Mouse (Mus musculus) brain, embryonic 14.5 days (tissue): ENCODE data around the gene Pim2. TPM values are rescaled to one million over a fixed set of nuclear protein-coding genes. Genes with fewer than 3 reads are reported as not detected.
"Not testable (repeated sequence)": the region's sequence is repeated elsewhere in the genome, so short reads cannot be mapped to it uniquely, and the experiment has no call there.

Experiments used
- DNase-seq: peaks from one replicate; pipeline ENCODE4 v3.0.0-alpha.2; 2011; ENCODE audit warnings: low read depth
- CTCF ChIP-seq: fragments of 200-500 bp; IDR thresholded peaks from 2 replicates; pipeline ENCODE4 v1.5.1; 2012; ENCODE audit warnings: inconsistent platforms, mild to moderate bottlenecking, moderate library complexity, borderline replicate concordance; ENCODE audit not compliant: insufficient read depth, insufficient read length; ENCODE audit errors: extremely low read depth
- POLR2A ChIP-seq: fragments of 200-500 bp; IDR thresholded peaks from 2 replicates; pipeline ENCODE4 v1.6.1; 2012; ENCODE audit warnings: mild to moderate bottlenecking, inconsistent platforms, borderline replicate concordance; ENCODE audit not compliant: poor library complexity, insufficient read depth, insufficient read length, severe bottlenecking; ENCODE audit errors: extremely low read depth
- polyA plus RNA-seq: library from polyadenylated mRNA; depleted of rRNA; stranded (reverse); fragments of >200 nt; gene quantifications from 2 replicates; pipeline ENCODE4 v1.2.3, GENCODE M21; 2012; rRNA removed

Gene Pim2
- polyA plus RNA-seq, 1 experiment: 23.3 TPM

DNA sequence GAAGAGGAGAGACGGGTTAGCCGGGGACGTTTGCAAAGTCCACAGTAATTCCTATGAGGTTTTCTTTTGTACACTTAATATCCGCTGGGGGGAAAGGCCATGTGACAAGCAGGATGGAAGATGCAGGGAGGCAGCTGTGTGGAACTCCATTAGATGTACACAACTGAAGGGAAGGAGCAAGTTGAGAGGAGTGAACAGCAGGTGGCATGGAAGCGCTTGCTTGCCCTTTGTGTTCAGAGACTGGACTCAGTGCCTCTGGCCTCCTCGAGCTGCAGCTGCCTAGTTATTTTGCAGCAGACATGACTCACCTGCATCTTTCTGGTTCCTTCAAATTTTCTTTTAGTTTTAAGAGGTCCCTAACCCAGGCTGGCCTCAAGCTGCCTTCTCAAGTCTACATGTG is 32.4 kb downstream of the Pim2 start:
- DNase-seq: peak; percentile 39
- TF ChIP-seq POLR2A (no peak), CTCF (no peak)

DNA sequence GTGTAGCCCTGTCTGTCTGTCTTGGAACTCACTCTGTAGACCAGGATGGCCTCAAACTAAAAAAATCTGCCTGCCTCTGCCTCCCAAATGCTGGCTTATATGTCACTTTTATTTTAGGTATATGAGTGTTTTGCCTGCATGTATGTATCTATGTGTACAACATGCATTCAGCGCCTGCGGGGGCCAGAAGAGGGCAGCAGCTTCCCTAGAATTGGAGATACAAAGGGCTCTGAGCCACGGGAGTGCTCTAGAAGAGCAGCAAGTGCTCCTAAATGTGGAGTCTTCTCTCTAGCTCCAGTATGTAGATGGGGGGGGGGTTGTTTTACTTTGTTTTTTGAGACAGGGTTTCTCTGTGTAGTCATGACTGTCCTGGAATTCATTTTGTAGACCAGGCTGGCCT is 37.6 kb downstream of the Pim2 start:
- DNase-seq: peak; percentile 31
- peak; percentile 11; the same call in 1 of the 2 replicates for TF ChIP-seq CTCF

DNA sequence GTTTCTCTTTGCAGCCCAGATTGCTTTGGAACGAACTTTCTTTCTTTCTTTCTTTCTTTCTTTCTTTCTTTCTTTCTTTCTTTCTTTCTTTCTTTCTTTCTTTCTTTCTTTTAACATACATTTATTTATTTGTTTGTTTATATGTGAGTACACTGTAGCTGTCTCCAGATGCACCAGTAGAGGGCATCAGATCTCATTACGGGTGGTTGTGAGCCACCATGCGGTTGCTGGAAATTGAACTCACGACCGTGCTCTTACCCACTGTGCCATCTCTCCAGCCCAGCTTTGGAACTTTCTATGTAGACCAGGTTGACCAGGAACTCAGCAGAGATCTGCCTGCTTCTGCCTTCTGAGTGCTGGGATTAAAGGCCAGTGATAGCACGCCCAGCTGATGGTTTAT is 39.9 kb downstream of the Pim2 start:
- DNase-seq: not testable (repeated sequence)

DNA sequence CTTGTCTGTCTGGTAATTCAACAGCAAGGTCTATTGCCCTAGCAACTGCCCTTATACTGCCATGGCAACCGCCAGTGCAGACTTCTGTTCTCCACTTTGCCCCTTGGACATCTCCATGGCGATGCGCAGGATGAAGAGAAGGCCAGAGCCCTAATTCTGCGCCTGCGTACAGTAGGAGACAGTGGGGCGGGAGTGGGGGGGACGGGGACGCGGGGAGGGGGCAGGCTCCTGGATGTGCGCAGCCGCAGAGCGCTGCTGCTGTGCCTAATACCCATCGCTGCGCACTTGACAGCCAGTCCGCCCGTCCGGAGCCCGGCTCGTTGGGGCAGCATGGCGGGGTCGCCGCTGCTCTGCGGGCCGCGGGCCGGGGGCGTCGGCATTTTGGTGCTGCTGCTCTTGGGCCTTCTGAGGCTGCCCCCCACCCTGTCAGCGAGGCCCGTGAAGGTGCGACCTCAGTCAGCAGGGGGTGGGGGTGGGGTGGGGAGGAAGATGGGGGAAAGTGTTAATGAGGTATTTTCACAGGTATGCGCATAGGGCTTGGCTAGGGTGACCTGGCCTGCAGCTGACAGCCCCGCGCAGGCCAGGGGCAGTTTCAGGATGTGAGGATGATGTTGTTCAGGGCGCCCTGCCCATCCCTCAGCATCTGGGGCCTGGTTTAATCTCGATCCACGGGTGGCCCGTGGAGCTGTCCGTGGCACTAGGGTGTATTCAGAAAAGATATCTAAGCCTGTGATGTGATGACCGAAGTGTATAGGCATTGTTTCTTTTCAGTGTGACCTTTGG is 41.7 kb downstream of the Pim2 start, which contains the start of gene Pcsk1n:
Pcsk1n (plus strand) TSS at position 222 of the 783 bp plus-strand sequence.
- DNase-seq: peak; percentile 91
- TF ChIP-seq CTCF (no peak), POLR2A (peak; percentile 71; the same call in 1 of the 2 replicates)

DNA sequence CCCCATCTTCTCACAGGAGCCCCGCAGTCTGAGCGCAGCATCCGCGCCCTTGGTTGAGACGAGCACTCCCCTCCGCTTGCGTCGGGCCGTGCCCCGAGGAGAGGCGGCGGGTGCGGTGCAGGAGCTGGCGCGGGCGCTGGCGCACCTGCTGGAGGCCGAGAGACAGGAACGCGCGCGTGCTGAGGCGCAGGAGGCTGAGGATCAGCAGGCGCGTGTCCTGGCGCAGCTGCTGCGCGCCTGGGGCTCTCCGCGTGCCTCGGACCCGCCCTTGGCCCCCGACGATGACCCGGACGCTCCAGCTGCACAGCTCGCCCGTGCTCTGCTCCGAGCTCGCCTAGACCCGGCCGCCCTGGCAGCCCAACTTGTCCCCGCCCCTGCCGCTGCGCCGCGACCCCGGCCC is 44.0 kb downstream of the Pim2 start:
- DNase-seq: peak; percentile 39
- TF ChIP-seq POLR2A: no peak
- no peak for TF ChIP-seq CTCF

DNA sequence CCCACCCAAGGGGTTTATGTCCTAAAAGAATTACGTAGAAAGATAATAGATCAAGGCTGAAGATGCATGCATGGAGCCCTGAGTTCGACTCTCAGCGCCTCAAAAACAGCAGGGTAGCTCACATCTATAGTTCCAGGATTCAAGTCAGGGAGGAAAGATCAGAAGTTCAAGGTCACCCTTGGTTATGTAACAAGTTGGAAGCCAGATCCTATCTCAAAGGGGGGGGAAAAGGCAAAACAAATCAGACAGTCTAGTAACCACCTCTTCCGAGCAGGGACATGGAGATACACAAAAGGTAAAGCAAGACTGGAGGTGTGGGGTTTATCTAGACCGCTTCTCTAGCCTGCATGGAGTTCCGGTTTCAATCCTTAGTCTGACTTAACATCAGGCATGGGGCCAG is 48.2 kb downstream of the Pim2 start:
- no peak for TF ChIP-seq CTCF
- TF ChIP-seq POLR2A: no peak
- DNase-seq: no peak

DNA sequence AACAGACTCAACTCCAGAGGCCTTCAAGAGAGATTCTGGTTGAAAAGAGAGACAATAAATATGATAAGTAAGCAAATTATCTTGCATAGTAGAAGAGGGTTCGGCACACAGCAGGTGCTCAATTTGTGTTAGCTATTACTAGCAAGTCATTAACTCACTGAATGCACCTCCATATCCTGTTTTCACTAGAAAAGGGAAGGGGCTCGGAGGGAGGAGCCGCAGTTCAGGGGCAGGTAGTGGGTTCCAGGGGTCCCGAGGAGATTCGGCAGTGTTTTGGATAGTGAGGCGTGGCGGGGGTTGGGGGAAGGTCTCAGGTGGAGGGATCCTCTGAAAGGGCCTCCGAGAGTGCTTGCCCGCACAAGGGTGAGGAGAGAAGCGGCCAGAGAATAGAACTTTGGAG is 49.1 kb downstream of the Pim2 start:
- TF ChIP-seq CTCF (no peak), POLR2A (no peak)

DNA sequence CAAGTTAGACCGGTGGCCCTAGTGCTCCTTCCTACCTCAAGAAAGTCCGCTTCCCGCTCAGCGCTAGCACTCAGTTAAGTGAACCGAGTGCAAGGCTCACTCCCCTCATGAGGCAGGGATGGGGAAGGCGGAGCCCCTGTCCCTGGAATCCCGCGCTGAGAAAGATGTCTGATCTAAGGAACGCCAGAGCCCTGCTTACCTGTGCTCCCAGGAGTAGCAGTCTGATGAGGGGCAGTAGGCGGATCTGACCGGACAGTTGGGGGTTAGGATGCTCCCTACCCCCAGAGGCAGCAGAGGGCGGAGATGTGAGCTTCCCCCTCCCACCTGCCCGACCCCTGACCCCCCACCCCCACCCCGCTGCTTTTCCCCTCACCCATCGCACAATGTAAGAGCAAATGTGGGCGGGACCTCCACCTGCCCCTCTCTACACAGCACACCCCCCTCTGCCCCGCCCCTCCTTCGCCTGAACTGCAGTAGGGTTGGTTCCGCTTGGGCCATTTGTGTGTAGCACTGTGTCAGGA is 50.3 kb downstream of the Pim2 start, which contains the start of gene Eras:
Eras (minus strand) TSS at position 338 of the 521 bp plus-strand sequence.
- DNase-seq: no peak
- TF ChIP-seq POLR2A: no peak
- no peak for TF ChIP-seq CTCF

More for the DNA sequence above, 49.1 kb downstream of the Pim2 start:
- DNase-seq: no peak

Other genes with a start within 250 kb of the Pim2 start
- 160 and 180 TPM in 2 replicates for gene Syp, start 239.8 kb upstream of the Pim2 start, polyA plus RNA-seq
- gene Prickle3, start 221.0 kb upstream of the Pim2 start, polyA plus RNA-seq: 3.3 and 3.4 TPM in 2 replicates
- gene Plp2, start 206.9 kb upstream of the Pim2 start, polyA plus RNA-seq: 42.9 and 51.1 TPM in 2 replicates
- gene Magix, start 197.0 kb upstream of the Pim2 start, polyA plus RNA-seq: 0.14 and 0.21 TPM in 2 replicates
- gene Gpkow, start 181.1 kb upstream of the Pim2 start, polyA plus RNA-seq: 24.5 and 28.2 TPM in 2 replicates
- gene Wdr45, start 163.9 kb upstream of the Pim2 start, polyA plus RNA-seq: 42.1 and 47.1 TPM in 2 replicates
- 0.33 and 0.63 TPM in 2 replicates for gene Gm45208, start 156.0 kb upstream of the Pim2 start, polyA plus RNA-seq
- 95.6 and 106 TPM in 2 replicates for gene Praf2, start 149.8 kb upstream of the Pim2 start, polyA plus RNA-seq
- 86.8 and 89.7 TPM in 2 replicates for gene Ccdc120, start 127.4 kb upstream of the Pim2 start, polyA plus RNA-seq
- gene Tfe3, start 115.7 kb upstream of the Pim2 start, polyA plus RNA-seq: 14.1 and 22.6 TPM in 2 replicates
- 85.4 and 86.1 TPM in 2 replicates for gene Gripap1, start 88.5 kb upstream of the Pim2 start, polyA plus RNA-seq
- gene Kcnd1, start 56.0 kb upstream of the Pim2 start, polyA plus RNA-seq: 5.7 and 6.2 TPM in 2 replicates
- gene Otud5, start 36.9 kb upstream of the Pim2 start, polyA plus RNA-seq: 42.4 and 56.4 TPM in 2 replicates
- gene Slc35a2, start 5.8 kb downstream of the Pim2 start, polyA plus RNA-seq: 41.0 and 60.1 TPM in 2 replicates
- gene Pqbp1, start 21.0 kb downstream of the Pim2 start, polyA plus RNA-seq: 191 and 193 TPM in 2 replicates
- gene Timm17b, start 21.1 kb downstream of the Pim2 start, polyA plus RNA-seq: 55.5 and 65.5 TPM in 2 replicates
- gene Gm10491, start 29.6 kb downstream of the Pim2 start, polyA plus RNA-seq: not detected in 2 replicates
- not detected in 2 replicates for gene Gm10490, start 31.3 kb downstream of the Pim2 start, polyA plus RNA-seq
- 88.1 and 140 TPM in 2 replicates for gene Pcsk1n, start 41.6 kb downstream of the Pim2 start, polyA plus RNA-seq
- 0.06 TPM in 1 of 2 replicates, not detected in the other for gene Eras, start 50.3 kb downstream of the Pim2 start, polyA plus RNA-seq
- 114 and 119 TPM in 2 replicates for gene Hdac6, start 69.6 kb downstream of the Pim2 start, polyA plus RNA-seq
- gene Gata1, start 99.8 kb downstream of the Pim2 start, polyA plus RNA-seq: 0.29 and 0.44 TPM in 2 replicates
- 0.33 and 0.43 TPM in 2 replicates for gene Glod5, start 140.2 kb downstream of the Pim2 start, polyA plus RNA-seq
- 46.5 and 56.7 TPM in 2 replicates for gene Suv39h1, start 196.5 kb downstream of the Pim2 start, polyA plus RNA-seq
- 0.52 and 1.00 TPM in 2 replicates for gene Was, start 212.2 kb downstream of the Pim2 start, polyA plus RNA-seq